Mouse (Mus musculus) gastrocnemius, postnatal 25 days (tissue): ENCODE data around the gene Ccdc125. TPM values are rescaled to one million over a fixed set of nuclear protein-coding genes. Genes with fewer than 3 reads are reported as not detected.

Experiments
- DNase-seq: peaks from one replicate; pipeline ENCODE4 v3.0.0; 2022
- long read RNA-seq, 2 experiments: library from polyadenylated mRNA; stranded (forward); transcript quantifications; one replicate each; pipeline ENCODE4 v2.0.0; 2021
- total RNA-seq, 2 experiments: library from RNA; stranded (reverse); gene quantifications; 1 replicate in 1 of 2; 2 replicates in 1 of 2; pipeline ENCODE4 v1.2.3; 2021

The Ccdc125 gene
- under 1 TPM; 0.18 to 0.43 TPM for total RNA-seq
- long read RNA-seq, experiment 1, partial matches to known transcripts = 1 of 1 reads
- long read RNA-seq, experiment 1, other reads (novel, unspliced or antisense) = 0 of 1 reads
- long read RNA-seq, experiment 2, partial matches to known transcripts = 1 of 2 reads
- long read RNA-seq, experiment 2, other reads (novel, unspliced or antisense) = 1 of 2 reads

GRCm38 (mm10) chr13:100669291-100670022 lies at the start of gene Ccdc125:
Ccdc125 (plus strand) TSS chr13:100669717.
- DNase-seq = peak; percentile 17

- DNase-seq = no peak
These were observed 47.3 kb upstream of the Ccdc125 start for GRCm38 (mm10) chr13:100622241-100622640.

- no peak for DNase-seq
These were observed 35.3 kb upstream of the Ccdc125 start for GRCm38 (mm10) chr13:100634106-100634691.

DNA sequence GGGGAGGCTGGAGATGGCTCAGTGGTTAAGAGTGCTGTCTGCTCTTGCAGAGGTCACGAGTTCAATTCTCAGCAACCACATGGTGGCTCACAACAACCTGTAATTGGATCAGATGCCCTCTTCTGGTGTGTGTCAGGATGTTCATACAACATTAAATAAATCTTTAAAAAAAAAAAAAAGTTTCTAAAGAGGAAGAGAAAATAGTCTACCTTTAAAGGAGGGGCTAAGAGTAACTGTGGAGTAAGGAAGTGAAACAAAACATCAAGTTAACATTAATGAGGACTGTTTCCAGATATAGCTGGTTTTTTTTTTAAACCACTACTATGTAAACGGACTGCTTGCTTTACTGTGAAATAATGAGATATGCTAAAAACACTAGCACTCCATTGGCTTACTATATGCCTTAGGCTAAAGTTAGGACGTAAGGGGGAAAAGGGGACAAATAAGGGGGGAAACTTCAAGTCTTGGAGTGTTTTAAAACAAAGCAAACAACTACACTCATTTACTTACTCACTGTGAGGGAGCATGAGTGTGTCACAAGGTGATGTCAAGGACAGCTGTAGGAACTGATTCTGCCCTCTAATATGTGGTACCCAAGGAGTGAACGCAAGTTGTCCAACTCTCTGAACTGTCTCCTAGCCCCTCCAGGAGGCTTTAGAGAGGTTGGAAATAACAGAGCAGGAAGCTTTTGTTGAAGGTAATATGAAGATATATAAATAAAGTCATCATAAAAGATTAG lies 26.9 kb upstream of the Ccdc125 start:
- DNase-seq = no peak

GRCm38 (mm10) chr13:100648223-100648622 lies 21.3 kb upstream of the Ccdc125 start:
- DNase-seq = no peak

DNA sequence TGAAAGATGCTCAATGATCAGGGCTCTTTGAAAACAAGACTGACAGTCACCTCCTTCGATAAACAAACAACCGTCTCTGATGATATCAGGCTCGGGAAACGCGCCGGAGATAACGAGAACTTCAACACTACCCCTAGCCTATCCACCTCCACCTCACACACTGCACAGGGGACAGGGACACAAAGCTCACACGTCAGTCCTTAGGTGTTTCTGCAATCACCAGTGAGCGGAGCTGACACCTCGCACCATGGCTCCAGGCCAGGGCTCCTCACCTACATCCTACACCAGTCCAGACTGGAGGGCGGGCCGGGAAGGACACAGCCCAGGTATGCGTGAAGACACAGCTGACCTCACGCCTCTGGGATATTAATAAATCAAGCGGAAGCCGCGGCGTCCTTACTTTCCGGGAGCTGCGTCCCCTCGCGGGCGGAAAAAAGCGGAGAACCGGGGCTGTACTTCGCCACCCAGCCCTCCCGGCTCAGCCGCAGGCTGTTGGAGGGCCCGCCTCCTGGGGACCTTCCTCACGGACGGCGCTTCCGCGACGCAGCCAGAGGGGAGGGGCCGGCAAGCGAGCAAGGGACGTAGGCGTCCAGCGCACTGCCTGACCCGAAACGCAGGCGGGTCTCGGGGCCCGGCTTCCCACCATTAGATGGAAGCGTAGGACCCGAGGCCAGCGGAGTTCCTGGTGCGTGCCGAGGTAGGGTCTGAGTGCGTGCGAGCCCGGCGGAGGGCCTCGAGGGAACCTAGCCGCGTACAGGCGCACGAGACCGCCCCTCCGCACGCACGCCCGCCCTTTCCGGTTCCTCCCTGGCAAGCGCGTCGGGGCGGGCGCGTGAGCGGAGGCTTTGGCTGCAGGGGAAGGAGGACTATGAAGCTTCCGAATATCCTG lies 18.7 kb upstream of the Ccdc125 start, which contains the start of the genes Ak6 and Rad17:
TSS of gene Ak6 (plus strand) at position 430 of the 889 bp plus-strand sequence.
TSS of gene Rad17 (minus strand) at position 502 of the 889 bp plus-strand sequence.
- peak; percentile 92 for DNase-seq

GRCm38 (mm10) chr13:100651439-100652186 lies 17.9 kb upstream of the Ccdc125 start, which contains the start of gene Taf9:
Taf9 (plus strand) TSS chr13:100651579.
- DNase-seq = no peak

GRCm38 (mm10) chr13:100658091-100658490 lies 11.4 kb upstream of the Ccdc125 start:
- no peak for DNase-seq

- no peak for DNase-seq
These were observed 9.6 kb upstream of the Ccdc125 start for GRCm38 (mm10) chr13:100659864-100660456.

GRCm38 (mm10) chr13:100670181-100670741 lies 744 bp downstream of the Ccdc125 start:
- DNase-seq = no peak

DNA sequence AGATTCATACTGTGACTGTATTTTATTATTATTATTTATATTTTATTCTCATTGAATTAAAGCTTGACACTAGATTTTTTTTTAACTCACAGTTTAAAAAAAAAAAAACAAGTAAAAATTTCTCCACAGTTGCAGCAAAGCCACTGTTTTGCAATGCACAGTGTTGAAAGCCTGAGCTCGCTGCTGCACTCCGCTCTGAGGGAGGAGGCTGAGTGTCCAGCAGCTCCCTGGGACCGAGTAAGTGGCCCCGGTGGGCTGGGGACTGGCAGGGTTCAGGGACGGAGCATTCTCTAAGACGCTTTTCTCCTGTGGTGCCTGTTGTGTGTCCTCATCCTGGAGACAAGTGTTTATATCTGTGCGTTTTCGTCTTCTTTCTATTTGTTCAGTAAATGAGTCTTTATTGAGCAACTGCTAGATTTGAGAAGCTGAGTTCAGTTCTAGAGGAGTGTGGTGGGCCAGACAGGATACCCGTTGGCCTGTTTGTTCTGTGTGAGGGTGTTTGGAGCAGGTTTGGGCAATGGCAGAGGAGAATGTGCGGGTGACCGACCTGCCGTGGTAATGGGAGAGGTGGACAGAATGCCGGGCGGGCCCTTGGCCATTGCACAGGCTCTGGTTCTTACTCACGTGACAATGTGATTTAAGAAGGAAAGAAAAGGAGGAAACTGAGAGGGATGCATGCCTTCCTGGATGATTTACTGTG lies 6.6 kb downstream of the Ccdc125 start:
- no peak for DNase-seq

- DNase-seq = no peak
These were observed 12.1 kb downstream of the Ccdc125 start for GRCm38 (mm10) chr13:100681615-100682014.

GRCm38 (mm10) chr13:100682837-100683236 lies 13.3 kb downstream of the Ccdc125 start:
- DNase-seq = no peak

GRCm38 (mm10) chr13:100684355-100684754 lies 14.8 kb downstream of the Ccdc125 start:
- DNase-seq = no peak

DNA sequence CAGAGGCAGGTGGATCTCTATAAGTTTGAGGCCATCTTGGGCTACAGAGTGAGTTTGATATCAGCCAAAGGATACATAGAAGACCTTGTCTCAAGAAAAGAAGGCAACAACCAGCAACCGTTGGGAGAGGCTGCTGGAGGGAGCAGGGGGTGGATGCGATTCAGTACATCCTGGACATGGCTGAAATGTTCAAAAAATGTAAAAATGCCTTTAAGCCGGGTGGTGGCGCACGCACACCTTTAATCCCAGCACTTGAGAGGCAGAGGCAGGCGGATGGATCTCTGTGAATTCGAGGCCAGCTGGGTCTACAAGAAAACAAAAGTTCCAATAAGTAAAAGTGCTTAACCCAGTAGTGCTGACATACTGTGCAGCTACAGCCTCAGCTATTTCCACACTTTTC lies 18.0 kb downstream of the Ccdc125 start:
- DNase-seq = no peak

- no peak for DNase-seq
These were observed 28.0 kb downstream of the Ccdc125 start for GRCm38 (mm10) chr13:100697541-100697940.

- DNase-seq = no peak
These were observed 29.3 kb downstream of the Ccdc125 start for GRCm38 (mm10) chr13:100698866-100699265.

- DNase-seq = no peak
These were observed 34.0 kb downstream of the Ccdc125 start for GRCm38 (mm10) chr13:100703468-100703867.

GRCm38 (mm10) chr13:100706206-100706605 lies 36.7 kb downstream of the Ccdc125 start:
- DNase-seq = no peak
